In the genomic region with DNA sequence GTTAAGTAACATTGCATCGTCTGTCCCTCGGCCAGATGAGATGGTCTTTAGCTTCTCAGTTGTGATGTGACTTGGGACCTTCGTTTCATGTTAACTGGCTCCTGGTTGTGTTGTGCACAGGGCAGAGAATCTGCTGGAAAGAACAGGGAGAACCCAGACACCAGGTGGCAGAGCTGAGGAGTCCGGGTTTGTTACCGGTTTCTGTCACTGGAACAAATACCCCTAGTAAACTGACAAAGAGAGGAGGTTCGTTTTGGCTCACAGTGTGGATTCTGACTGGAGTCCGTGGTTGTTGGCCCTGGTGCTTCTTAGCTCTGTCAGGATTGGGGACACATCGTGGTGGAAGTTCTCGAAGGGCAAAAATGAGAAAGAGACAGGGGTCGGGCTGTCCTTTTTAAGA, we compare ENCODE assay signal across 9 mouse cellular contexts. TPM values are rescaled to one million over a fixed set of nuclear protein-coding genes. Genes with fewer than 3 reads are reported as not detected.
A peak's percentile ranks its signal among the peaks of the same experiment; 100 is the strongest.
DNase-seq lines count a peak whose midpoint lies in the region; ATAC-seq lines count a peak whose summit lies in the region.
"Had no signal": no experiment of that assay in that cellular context is flagged by ENCODE, and none has a peak within 500 bp of the region (broad histone marks: within the 10 kb centered on the region; RNA-seq: fewer than 3 reads in every experiment).

No protein-coding gene starts in this region.

- no peak overlapping the region for H3K27ac ChIP-seq in forebrain, embryonic 14.5 days (ENCODE audit: low read depth, low read length)
- no peak overlapping the region for H3K27ac ChIP-seq in forebrain, embryonic 13.5 days
- no peak overlapping the region; the same call in 1 of the 2 replicates for H3K27ac ChIP-seq in stomach, embryonic 16.5 days (ENCODE audit: low read length)
- no peak overlapping the region for H3K27ac ChIP-seq in hindbrain, embryonic 10.5 days
- H3K27ac ChIP-seq: liver, embryonic 13.5 days had no signal

- ATAC-seq in forebrain, embryonic 14.5 days: no peak
- no peak for ATAC-seq in forebrain, embryonic 13.5 days
- no peak for ATAC-seq in stomach, embryonic 16.5 days (ENCODE audit: insufficient read depth, low FRiP score)

- no peaks in the 10 kb centered on the region for H3K36me3 ChIP-seq in forebrain, embryonic 14.5 days (ENCODE audit: control insufficient read depth, insufficient read depth, low read length)
- no peaks in the 10 kb centered on the region for H3K36me3 ChIP-seq in forebrain, embryonic 13.5 days (ENCODE audit: poor library complexity, severe bottlenecking)
- H3K36me3 ChIP-seq in stomach, embryonic 16.5 days (ENCODE audit: control insufficient read depth, insufficient read depth, low read length): no peaks in the 10 kb centered on the region
- H3K36me3 ChIP-seq in hindbrain, embryonic 10.5 days: no peaks in the 10 kb centered on the region
- H3K36me3 ChIP-seq: liver, embryonic 13.5 days had no signal

- 56% methylated on average over 10 of the region's 10 CpGs for WGBS in forebrain, embryonic 14.5 days
- WGBS in forebrain, embryonic 13.5 days: 60% methylated on average over 10 of the region's 10 CpGs
- WGBS in stomach, embryonic 16.5 days: 59% methylated on average over 10 of the region's 10 CpGs
- WGBS in hindbrain, embryonic 10.5 days: 65% methylated on average over 10 of the region's 10 CpGs

- peaks cover 17% of the 10 kb centered on the region; the same call in 1 of the 2 replicates for H3K27me3 ChIP-seq in forebrain, embryonic 14.5 days (replicated peaks; ENCODE audit: control insufficient read depth, insufficient read depth, low read length)
- H3K27me3 ChIP-seq in forebrain, embryonic 13.5 days: peaks cover 53% of the 10 kb centered on the region
- no peaks in the 10 kb centered on the region for H3K27me3 ChIP-seq in stomach, embryonic 16.5 days (ENCODE audit: control insufficient read depth, insufficient read depth, low read length)
- H3K27me3 ChIP-seq in hindbrain, embryonic 10.5 days (ENCODE audit: insufficient read depth, poor library complexity, severe bottlenecking): peaks cover 74% of the 10 kb centered on the region

- H3K4me1 ChIP-seq in forebrain, embryonic 14.5 days (ENCODE audit: control insufficient read depth, insufficient read depth, low read length): peaks cover 7% of the 10 kb centered on the region
- peaks cover 8% of the 10 kb centered on the region for H3K4me1 ChIP-seq in forebrain, embryonic 13.5 days
- peaks cover 19% of the 10 kb centered on the region for H3K4me1 ChIP-seq in stomach, embryonic 16.5 days (ENCODE audit: control insufficient read depth, insufficient read depth, low read length)
- H3K4me1 ChIP-seq in hindbrain, embryonic 10.5 days (replicated peaks): peaks cover 51% of the 10 kb centered on the region

- no peaks in the 10 kb centered on the region for H3K9me3 ChIP-seq in forebrain, embryonic 14.5 days (replicated peaks; ENCODE audit: control insufficient read depth, low read length)
- H3K9me3 ChIP-seq in forebrain, embryonic 13.5 days (replicated peaks): no peaks in the 10 kb centered on the region
- H3K9me3 ChIP-seq in stomach, embryonic 16.5 days (replicated peaks; ENCODE audit: control insufficient read depth, low read length): no peaks in the 10 kb centered on the region
- no peaks in the 10 kb centered on the region for H3K9me3 ChIP-seq in hindbrain, embryonic 10.5 days
- H3K9me3 ChIP-seq: liver, embryonic 13.5 days had no signal

- DNase-seq in forebrain, embryonic 14.5 days (ENCODE audit: low spot score): peak; percentile 33
- DNase-seq in right cerebral cortex, adult 18-20 months: peak; percentile 38
- DNase-seq in right cerebral cortex, postnatal 36 days (ENCODE audit: low spot score in 2 of 2): no peak
- peak; percentile 44 to 60 for DNase-seq in kidney, postnatal 25 days
- DNase-seq in hindbrain, embryonic 10.5 days (ENCODE audit: low spot score): no peak
- DNase-seq in spleen, adult 18-20 months: no peak
- DNase-seq: liver, embryonic 13.5 days had no signal

- H3K4me2 ChIP-seq in forebrain, embryonic 14.5 days (ENCODE audit: low read length): no peak overlapping the region
- no peak overlapping the region for H3K4me2 ChIP-seq in forebrain, embryonic 13.5 days
- H3K4me2 ChIP-seq in stomach, embryonic 16.5 days (ENCODE audit: low read depth, low read length): no peak overlapping the region; the same call in 1 of the 2 replicates
- H3K4me2 ChIP-seq: liver, embryonic 13.5 days had no signal

- no peak overlapping the region for H3K9ac ChIP-seq in forebrain, embryonic 14.5 days (ENCODE audit: low read length)
- H3K9ac ChIP-seq in forebrain, embryonic 13.5 days: no peak overlapping the region
- H3K9ac ChIP-seq in stomach, embryonic 16.5 days (ENCODE audit: low read length): 0 out of 2 replicates have a peak overlapping the region, but pooled peaks have one; percentile 2
- H3K9ac ChIP-seq: liver, embryonic 13.5 days had no signal

- no peak overlapping the region for H3K4me3 ChIP-seq in forebrain, embryonic 14.5 days (ENCODE audit: low read depth, low read length)
- H3K4me3 ChIP-seq in forebrain, embryonic 13.5 days: no peak overlapping the region
- H3K4me3 ChIP-seq in stomach, embryonic 16.5 days (replicated peaks; ENCODE audit: low read length): no peak overlapping the region
- no peak overlapping the region for H3K4me3 ChIP-seq in hindbrain, embryonic 10.5 days
- H3K4me3 ChIP-seq: liver, embryonic 13.5 days had no signal

RNA-seq across cellular contexts. Expression of a gene that starts 3.6 kb away (rescaled TPM):
- polyA plus RNA-seq in forebrain, embryonic 14.5 days (2014; fragmentation: Nextera tagmentation; extraction: Ambion mirVana): 0.85 and 0.88 TPM in 2 replicates
- 0.48 and 0.55 TPM in 2 replicates for polyA plus RNA-seq in forebrain, embryonic 13.5 days (2015; fragmentation: Nextera tagmentation; extraction: Ambion mirVana)
- 4.7 and 5.5 TPM in 2 replicates for polyA plus RNA-seq in stomach, embryonic 16.5 days (2015; fragmentation: Nextera tagmentation; extraction: Ambion mirVana)
- 6.0 and 6.9 TPM in 2 replicates for polyA plus RNA-seq in hindbrain, embryonic 10.5 days (2016; fragmentation: Nextera tagmentation; extraction: Ambion mirVana)

Comparison
In these comparisons a context has a peak if more than half of its experiments do, and no peak if none do; other contexts are left out.
1. DNase-seq: peak in forebrain, embryonic 14.5 days (single experiment), right cerebral cortex, adult 18-20 months (single experiment) and kidney, postnatal 25 days (2 of 2); none in right cerebral cortex, postnatal 36 days (0 of 2), hindbrain, embryonic 10.5 days (single experiment) and spleen, adult 18-20 months (0 of 2).